Mouse (Mus musculus) thymus, adult 2 months (tissue): ENCODE data around the gene Cdh23.

Experiments
- CTCF ChIP-seq: fragments of 200-500 bp; IDR thresholded peaks from 2 replicates; pipeline ENCODE4 v1.5.1; 2012; ENCODE audit warnings: mild to moderate bottlenecking, control low read depth, low read length, moderate library complexity, borderline replicate concordance; ENCODE audit not compliant: control insufficient read depth, poor library complexity, insufficient read depth; ENCODE audit errors: extremely low read depth
- POLR2A ChIP-seq: fragments of 200-500 bp; IDR thresholded peaks from 2 replicates; pipeline ENCODE4 v1.6.1; 2012; ENCODE audit warnings: mild to moderate bottlenecking, low read length, control low read depth, moderate library complexity; ENCODE audit not compliant: control insufficient read depth, poor library complexity, insufficient read depth; ENCODE audit errors: extremely low read depth

GRCm38 (mm10) chr10:60577125-60577919, 119.0 kb downstream of the Cdh23 start:
- TF ChIP-seq CTCF (no peak), POLR2A (no peak)
